Mouse (Mus musculus) lung, postnatal 0 days (tissue): Measurements from ENCODE around the gene Serpina3b. TPM values are rescaled to one million over a fixed set of nuclear protein-coding genes. Genes with fewer than 3 reads are reported as not detected.
A peak's percentile ranks its signal among the peaks of the same experiment; 100 is the strongest.

Experiments used
- ATAC-seq: fragments of 200-750 bp; cut with Nextera tagmentation; 2 replicates; pipeline ENCODE4 v1.8.0; 2017; ENCODE audit warnings: moderate library complexity
- DNase-seq: peaks from one replicate; pipeline ENCODE4 v3.0.0-alpha.2; 2016; ENCODE audit warnings: low spot score
- H3K27ac ChIP-seq: fragments of 300-500 bp; sonication (generic); 2 replicates; pipeline ENCODE4 v1.5.1; 2014; ENCODE audit warnings: antibody characterized with exemption, mild to moderate bottlenecking, low read length, mixed read lengths
- H3K27me3 ChIP-seq: fragments of 300-500 bp; sonication (generic); replicated peaks from 2 replicates; pipeline ENCODE4 v1.6.1; 2014; ENCODE audit warnings: low read length, mixed read lengths; ENCODE audit not compliant: insufficient read depth
- H3K36me3 ChIP-seq: fragments of 300-500 bp; sonication (generic); 2 replicates; pipeline ENCODE4 v1.6.1; 2014; ENCODE audit warnings: low read length, mixed read lengths; ENCODE audit not compliant: insufficient read depth
- H3K4me1 ChIP-seq: fragments of 300-500 bp; sonication (generic); 2 replicates; pipeline ENCODE4 v1.6.1; 2014; ENCODE audit warnings: antibody characterized with exemption, low read depth, low read length, mixed read lengths; ENCODE audit not compliant: insufficient read depth
- H3K4me2 ChIP-seq: fragments of 300-500 bp; sonication (generic); replicated peaks from 2 replicates; pipeline ENCODE4 v1.6.1; 2014; ENCODE audit warnings: low read depth, mild to moderate bottlenecking, low read length, moderate library complexity, mixed read lengths
- H3K4me3 ChIP-seq: fragments of 300-500 bp; sonication (generic); 2 replicates; pipeline ENCODE4 v1.5.1; 2014; ENCODE audit warnings: low read depth, low read length
- H3K9ac ChIP-seq: fragments of 300-500 bp; sonication (generic); replicated peaks from 2 replicates; pipeline ENCODE4 v1.6.1; 2014; ENCODE audit warnings: low read depth, mild to moderate bottlenecking
- H3K9me3 ChIP-seq: fragments of 300-500 bp; sonication (generic); 2 replicates; pipeline ENCODE4 v1.6.1; 2016; ENCODE audit warnings: low read length, mixed read lengths
- CTCF ChIP-seq: IDR thresholded peaks from 2 replicates; pipeline ENCODE4 v1.5.1; 2016; ENCODE audit warnings: antibody characterized with exemption, mild to moderate bottlenecking
- EP300 ChIP-seq: IDR thresholded peaks from 2 replicates; pipeline ENCODE4 v1.6.1; 2016; ENCODE audit warnings: antibody characterized with exemption, mild to moderate bottlenecking, control low read depth
- WGBS: fragments of 180-500 bp; shearing (Covaris S2); extraction: QIAGEN DNeasy Blood & Tissue Kit; methylation state at CpG from one replicate; pipeline ENCODE4 v1.1.7; 2014; 5-methylcytosine and 5-hydroxymethylcytosine counted together
- polyA plus RNA-seq: library from polyadenylated mRNA; unstranded; fragments of >200 nt; fragmentation: Nextera tagmentation; extraction: Ambion mirVana; gene quantifications from 2 replicates; pipeline ENCODE4 v1.2.1, GENCODE M21; 2015

Serpina3b gene
- polyA plus RNA-seq, 1 experiment from 2014 or later = not detected

GRCm38 (mm10) chr12:104185046-104185445, 57.2 kb downstream of the Serpina3b start:
- H3K4me2 ChIP-seq = no peak overlapping the region

GRCm38 (mm10) chr12:104186041-104186581, 58.3 kb downstream of the Serpina3b start:
- DNase-seq (peak; percentile 87), ATAC-seq (peak; percentile 89)
- no peak overlapping the region for H3K27ac ChIP-seq

More at GRCm38 (mm10) chr12:104185046-104185445, 57.2 kb downstream of the Serpina3b start:
- Histone ChIP-seq H3K9me3 (no peaks in the 10 kb centered on the region), H3K9ac (no peak overlapping the region), H3K4me3 (no peak overlapping the region), H3K36me3 (no peaks in the 10 kb centered on the region), H3K27me3 (no peaks in the 10 kb centered on the region), H3K4me1 (no peaks in the 10 kb centered on the region), H3K27ac (no peak overlapping the region)
- DNase-seq (no peak), ATAC-seq (no peak)
- WGBS = 61% methylated on average over 4 of the region's 4 CpGs
- no peak for TF ChIP-seq EP300
- TF ChIP-seq CTCF = no peak

More at GRCm38 (mm10) chr12:104186041-104186581, 58.3 kb downstream of the Serpina3b start:
- H3K9me3 ChIP-seq = no peaks in the 10 kb centered on the region
- WGBS = 52% methylated on average over 3 of the region's 3 CpGs
- no peaks in the 10 kb centered on the region for H3K27me3 ChIP-seq
- no peak overlapping the region for H3K4me2 ChIP-seq
- H3K4me3 ChIP-seq = no peak overlapping the region
- no peak for TF ChIP-seq CTCF
- TF ChIP-seq EP300 = no peak
- H3K36me3 ChIP-seq = no peaks in the 10 kb centered on the region
- no peaks in the 10 kb centered on the region for H3K4me1 ChIP-seq
- no peak overlapping the region for H3K9ac ChIP-seq

Other genes starting within 250 kb of the Serpina3b start
- gene Serpina1c, start 223.1 kb upstream of the Serpina3b start, polyA plus RNA-seq = 0.18 and 0.20 TPM in 2 replicates
- 0.33 and 0.45 TPM in 2 replicates for gene Serpina1e, start 169.0 kb upstream of the Serpina3b start, polyA plus RNA-seq
- gene Serpina11, start 138.0 kb upstream of the Serpina3b start, polyA plus RNA-seq = not detected in 2 replicates
- 0.32 and 0.89 TPM in 2 replicates for gene Serpina9, start 114.2 kb upstream of the Serpina3b start, polyA plus RNA-seq
- 0.04 TPM in 1 of 2 replicates, not detected in the other for gene Serpina12, start 83.6 kb upstream of the Serpina3b start, polyA plus RNA-seq
- not detected in 2 replicates for gene Serpina5, start 26.9 kb upstream of the Serpina3b start, polyA plus RNA-seq
- not detected in 2 replicates for gene Serpina3a, start 15.3 kb upstream of the Serpina3b start, polyA plus RNA-seq
- 4.3 and 5.6 TPM in 2 replicates for gene Serpina3c, start 25.9 kb downstream of the Serpina3b start, polyA plus RNA-seq
- gene Serpina3f, start 86.5 kb downstream of the Serpina3b start, polyA plus RNA-seq = 0.99 and 1.8 TPM in 2 replicates
- gene Serpina3g, start 108.2 kb downstream of the Serpina3b start, polyA plus RNA-seq = 27.1 and 33.7 TPM in 2 replicates
- gene Serpina3i, start 135.1 kb downstream of the Serpina3b start, polyA plus RNA-seq = 1.2 and 1.3 TPM in 2 replicates
- not detected in 2 replicates for gene Serpina3j, start 186.6 kb downstream of the Serpina3b start, polyA plus RNA-seq
- gene Serpina3k, start 210.5 kb downstream of the Serpina3b start, polyA plus RNA-seq = 0.06 and 0.07 TPM in 2 replicates
- gene Serpina3m, start 210.5 kb downstream of the Serpina3b start, polyA plus RNA-seq = not detected in 2 replicates